ENCODE assay signal across 12 mouse cellular contexts in genomic region chr2:59896400-59896799, GRCm38 (mm10). TPM values are rescaled to one million over a fixed set of nuclear protein-coding genes. Genes with fewer than 3 reads are reported as not detected.
DNase-seq lines count a peak whose midpoint lies in the region; ATAC-seq and TF ChIP-seq lines count a peak whose summit lies in the region.
"Had no signal": no experiment of that assay in that cellular context is flagged by ENCODE, and none has a peak within 500 bp of the region (broad histone marks: within the 10 kb centered on the region; RNA-seq: fewer than 3 reads in every experiment).

No protein-coding gene starts in this region.

- H3K4me1 ChIP-seq in heart, embryonic 12.5 days (replicated peaks): peaks cover 13% of the 10 kb centered on the region
- no peaks in the 10 kb centered on the region for H3K4me1 ChIP-seq in lung, embryonic 14.5 days (ENCODE audit: insufficient read depth)

- H3K4me2 ChIP-seq in heart, embryonic 12.5 days: no peak overlapping the region
- H3K4me2 ChIP-seq in lung, embryonic 14.5 days: no peak overlapping the region

- H3K27ac ChIP-seq in heart, embryonic 12.5 days (ENCODE audit: poor library complexity, severe bottlenecking): peak overlapping the region; percentile 49
- peak overlapping the region; percentile 12; the same call in 1 of the 2 replicates for H3K27ac ChIP-seq in lung, embryonic 14.5 days (ENCODE audit: low read depth)
- H3K27ac ChIP-seq: macrophage had no signal

- H3K27me3 ChIP-seq in heart, embryonic 12.5 days (replicated peaks): no peaks in the 10 kb centered on the region
- no peaks in the 10 kb centered on the region for H3K27me3 ChIP-seq in lung, embryonic 14.5 days (ENCODE audit: insufficient read depth, low read length)

- peaks cover 49% of the 10 kb centered on the region for H3K36me3 ChIP-seq in heart, embryonic 12.5 days
- H3K36me3 ChIP-seq in lung, embryonic 14.5 days (ENCODE audit: insufficient read depth): peaks cover 37% of the 10 kb centered on the region

- WGBS in heart, embryonic 12.5 days: 40% methylated on average over 7 of the region's 7 CpGs
- 60% methylated on average over 7 of the region's 7 CpGs for WGBS in lung, embryonic 14.5 days

- ATAC-seq in heart, embryonic 12.5 days (ENCODE audit: insufficient number of reproducible peaks, low FRiP score): no peak
- no peak for ATAC-seq in lung, embryonic 14.5 days (ENCODE audit: insufficient read depth)
- ATAC-seq: CD4-positive, CD25-positive, alpha-beta regulatory T cell, adult 4 months had no signal

- peak; percentile 90 for DNase-seq in heart, adult 11 months
- no peak for DNase-seq in heart, adult 9 months (ENCODE audit: low spot score in 2 of 2)
- DNase-seq in NIH3T3 (ENCODE audit: low read depth): peak; percentile 49
- DNase-seq in lung, embryonic 14.5 days: peak; percentile 7
- DNase-seq in left cerebral cortex, postnatal 14 days (ENCODE audit: low spot score in 2 of 2): no peak
- no peak for DNase-seq in kidney, postnatal 25 days
- DNase-seq in testis, postnatal 10 days (ENCODE audit: low spot score): no peak
- DNase-seq: retina, postnatal 1 day had no signal

- intact Hi-C loops in left cerebral cortex, postnatal 14 days (cut with DNase I): no loop called here

- H3K9me3 ChIP-seq in heart, embryonic 12.5 days (replicated peaks): no peaks in the 10 kb centered on the region
- H3K9me3 ChIP-seq in lung, embryonic 14.5 days (ENCODE audit: low read depth, low read length): no peaks in the 10 kb centered on the region

- no peak overlapping the region for H3K9ac ChIP-seq in heart, embryonic 12.5 days
- no peak overlapping the region for H3K9ac ChIP-seq in lung, embryonic 14.5 days

- no peak for TF ChIP-seq CTCF in lung, embryonic 14.5 days (IDR thresholded peaks at IDR 0.05; ENCODE audit: low read depth)

- no peak overlapping the region for H3K4me3 ChIP-seq in heart, embryonic 12.5 days
- H3K4me3 ChIP-seq in lung, embryonic 14.5 days (ENCODE audit: low read depth, low read length): no peak overlapping the region
- H3K4me3 ChIP-seq: myocyte had no signal

RNA-seq across cellular contexts. Expression of gene Wdsub1, which starts 14.0 kb away (rescaled TPM):
- polyA plus RNA-seq in heart, embryonic 12.5 days (2016; fragmentation: Nextera tagmentation; extraction: Ambion mirVana): 46.7 and 47.8 TPM in 2 replicates
- 35.1 and 37.5 TPM in 2 replicates for polyA plus RNA-seq in lung, embryonic 14.5 days (2014; fragmentation: Nextera tagmentation; extraction: Ambion mirVana)
- total RNA-seq in left cerebral cortex, postnatal 14 days (2021): 10 to 100 TPM; 16.2 to 16.7 TPM

Comparison
In these comparisons a context has a peak if more than half of its experiments do, and no peak if none do; other contexts are left out.
1. DNase-seq: peak in heart, adult 11 months (single experiment), NIH3T3 (single experiment) and lung, embryonic 14.5 days (single experiment); none in heart, adult 9 months (0 of 2), left cerebral cortex, postnatal 14 days (0 of 2), kidney, postnatal 25 days (0 of 2) and testis, postnatal 10 days (single experiment).